Mouse (Mus musculus): ENCODE measurements around the gene Bmp4. TPM values are rescaled to one million over a fixed set of nuclear protein-coding genes. Genes with fewer than 3 reads are reported as not detected.
A peak's percentile ranks its signal among the peaks of the same experiment; 100 is the strongest.

Gene Bmp4
- polyA plus RNA-seq, 1 experiment from 2014 or later: 40.3 TPM

DNA sequence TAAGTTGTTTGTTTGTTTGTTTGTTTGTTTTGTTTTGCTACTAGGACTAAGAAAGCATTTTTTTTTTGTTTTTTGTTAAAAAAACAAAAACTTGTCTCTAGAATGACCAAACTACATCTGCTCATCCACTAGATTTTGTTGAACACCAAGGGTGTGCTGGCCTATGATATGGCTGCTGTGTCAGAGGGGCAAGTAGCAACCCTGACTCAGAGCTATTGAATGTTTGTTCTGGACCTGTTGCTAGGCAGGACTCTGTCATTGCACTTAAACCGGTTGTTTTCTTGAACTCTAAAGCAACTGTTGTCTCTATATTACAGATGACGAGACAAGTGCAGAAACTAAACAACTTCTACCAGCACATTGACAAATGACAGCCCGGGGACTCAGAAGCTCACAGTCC lies 17.9 kb upstream of the Bmp4 start:
- no peak overlapping the region for H3K27ac ChIP-seq
- ATAC-seq (ENCODE audit: low FRiP score, low read depth): no peak
- no peaks in the 10 kb centered on the region for H3K36me3 ChIP-seq
- H3K4me3 ChIP-seq: no peak overlapping the region
- 83% methylated on average over 3 of the region's 3 CpGs for WGBS
- no peaks in the 10 kb centered on the region for H3K4me1 ChIP-seq
- no peaks in the 10 kb centered on the region for H3K27me3 ChIP-seq
- H3K4me2 ChIP-seq (replicated peaks): no peak overlapping the region
- H3K9me3 ChIP-seq: no peaks in the 10 kb centered on the region
- H3K9ac ChIP-seq: no peak overlapping the region

DNA sequence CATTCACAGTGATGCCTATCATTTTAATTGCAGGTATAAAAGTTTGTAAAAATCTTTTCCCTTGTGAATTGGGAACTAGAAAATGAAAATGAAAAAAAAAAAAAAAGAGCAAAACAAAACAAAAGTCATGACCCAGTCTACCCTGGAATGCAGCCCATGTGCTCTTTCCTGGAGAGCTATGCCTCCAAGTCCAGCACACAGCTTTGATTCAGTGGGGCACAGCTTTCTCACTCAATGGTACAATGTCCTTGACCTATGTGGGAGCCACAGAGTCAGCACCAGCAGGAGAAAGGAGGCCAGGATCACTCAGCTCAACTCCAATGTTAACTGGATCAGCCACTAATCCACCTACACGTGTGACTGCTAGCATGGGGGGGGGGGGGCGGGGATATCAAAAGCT lies 9.5 kb upstream of the Bmp4 start:
- no peak for ATAC-seq (ENCODE audit: low FRiP score, low read depth)
- no peaks in the 10 kb centered on the region for H3K9me3 ChIP-seq
- H3K9ac ChIP-seq: no peak overlapping the region
- H3K4me2 ChIP-seq (replicated peaks): no peak overlapping the region
- peaks cover 28% of the 10 kb centered on the region for H3K27me3 ChIP-seq
- peaks cover 20% of the 10 kb centered on the region for H3K4me1 ChIP-seq
- WGBS: 46% methylated on average over 2 of the region's 2 CpGs
- no peak overlapping the region for H3K4me3 ChIP-seq
- no peaks in the 10 kb centered on the region for H3K36me3 ChIP-seq
- no peak overlapping the region for H3K27ac ChIP-seq

DNA sequence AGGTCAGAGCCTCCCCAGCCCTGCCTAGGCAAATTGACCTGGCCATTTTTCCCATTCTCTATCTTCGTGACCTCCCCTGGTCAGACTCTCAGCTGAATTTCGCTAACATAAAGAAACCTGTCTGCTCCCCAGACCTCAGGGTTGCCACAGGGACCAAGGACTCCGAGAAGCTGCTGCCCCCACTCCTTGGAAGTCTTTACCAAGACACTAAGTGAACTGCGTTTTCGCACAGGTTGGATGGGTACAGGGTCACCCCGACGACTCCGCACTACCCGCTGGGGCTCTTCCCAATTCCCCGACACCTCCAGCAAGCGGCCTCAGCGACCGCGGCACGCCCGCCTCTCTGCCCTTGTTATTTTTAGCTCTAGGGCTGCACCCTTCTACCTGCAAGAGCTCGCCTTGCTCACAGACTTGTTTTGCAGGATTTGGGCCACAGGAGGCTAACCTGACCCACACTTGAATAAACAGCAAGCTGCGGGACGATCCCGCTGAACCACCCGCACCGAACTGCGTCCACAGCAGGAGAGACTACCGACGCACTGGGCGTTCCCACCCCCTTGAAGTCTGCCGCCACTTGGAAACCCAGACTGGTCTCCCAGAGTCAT lies 7.7 kb upstream of the Bmp4 start:
- ATAC-seq (ENCODE audit: low FRiP score, low read depth): no peak
- peaks cover 20% of the 10 kb centered on the region for H3K4me1 ChIP-seq
- peaks cover 28% of the 10 kb centered on the region for H3K27me3 ChIP-seq
- peak overlapping the region; percentile 37 for H3K4me3 ChIP-seq
- H3K36me3 ChIP-seq: no peaks in the 10 kb centered on the region
- peak overlapping the region; percentile 53 for H3K9ac ChIP-seq
- no peak overlapping the region for H3K27ac ChIP-seq
- H3K4me2 ChIP-seq (replicated peaks): peak overlapping the region; percentile 66
- no peaks in the 10 kb centered on the region for H3K9me3 ChIP-seq
- WGBS: 2% methylated on average over 27 of the region's 27 CpGs

DNA sequence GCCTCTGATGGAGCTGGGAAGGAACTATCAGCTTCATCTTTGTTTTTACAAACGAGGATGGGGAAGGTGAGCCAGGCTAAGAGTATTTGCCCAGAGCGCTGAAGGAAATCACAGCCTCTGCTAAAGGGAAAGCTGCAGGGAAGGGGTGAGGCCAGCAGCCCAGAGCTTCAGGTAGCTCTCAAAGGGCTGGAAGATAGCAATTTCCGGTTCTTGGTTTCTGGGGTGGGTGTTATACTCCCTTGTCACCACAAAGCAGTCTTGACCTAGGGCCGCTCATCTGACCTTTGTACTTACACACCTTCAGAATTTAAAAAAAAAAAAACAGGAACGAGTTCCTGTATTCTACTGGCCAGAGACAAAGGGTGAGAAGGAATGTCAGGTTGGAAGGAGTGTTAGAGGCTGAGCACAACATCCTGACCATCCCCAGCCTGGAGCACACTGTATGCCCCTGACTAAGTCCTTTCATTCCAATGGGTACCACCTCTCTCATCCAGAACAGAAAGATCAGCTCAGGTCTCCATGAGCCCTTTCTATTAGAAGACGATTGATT lies 1.2 kb upstream of the Bmp4 start:
- no peak overlapping the region for H3K27ac ChIP-seq
- no peak overlapping the region for H3K4me3 ChIP-seq
- ATAC-seq (ENCODE audit: low FRiP score, low read depth): no peak
- peaks cover 35% of the 10 kb centered on the region for H3K27me3 ChIP-seq
- H3K4me2 ChIP-seq (replicated peaks): no peak overlapping the region
- WGBS: 45% methylated on average over 6 of the region's 6 CpGs
- H3K4me1 ChIP-seq: peaks cover 27% of the 10 kb centered on the region
- no peaks in the 10 kb centered on the region for H3K36me3 ChIP-seq
- H3K9ac ChIP-seq: no peak overlapping the region
- H3K9me3 ChIP-seq: no peaks in the 10 kb centered on the region

DNA sequence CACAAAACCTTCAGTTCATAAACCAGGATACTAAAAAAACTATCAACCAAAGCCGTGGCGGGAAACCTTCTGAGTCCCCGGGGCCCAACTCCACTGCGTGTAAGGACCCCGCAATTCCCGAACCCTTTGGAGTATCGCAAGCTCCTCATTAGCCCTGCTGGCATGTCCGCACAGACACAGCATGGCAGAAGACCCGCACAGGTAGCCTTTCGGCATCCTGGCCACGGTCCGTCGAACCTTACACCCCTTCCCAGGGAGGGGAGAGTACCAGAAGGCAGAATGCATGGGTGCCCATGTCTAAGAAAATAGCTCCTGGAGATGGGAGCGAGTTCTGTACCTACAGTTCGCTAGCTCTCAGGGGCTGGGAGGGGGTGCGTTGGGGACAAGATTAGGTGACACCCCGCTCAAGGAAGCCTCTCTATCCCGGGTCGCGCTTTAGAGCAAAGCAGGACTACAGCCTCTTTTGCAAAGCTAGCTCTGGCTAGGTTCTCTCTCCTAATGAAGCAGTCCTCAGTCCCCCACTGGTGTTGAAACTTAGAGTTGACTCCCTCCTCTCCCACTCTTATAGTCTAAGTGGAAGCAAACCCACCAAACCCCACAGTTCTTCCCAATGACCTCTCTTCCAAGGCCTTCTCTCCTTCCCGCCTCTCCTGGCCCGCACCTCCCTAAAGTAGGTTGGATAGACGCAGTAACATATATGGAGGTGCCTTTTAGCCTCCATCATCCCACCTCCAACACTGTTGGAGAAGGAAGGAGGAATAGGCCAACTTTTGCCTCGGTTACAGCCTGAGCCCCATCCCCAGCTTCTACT lies 826 bp downstream of the Bmp4 start:
- H3K27ac ChIP-seq: peak overlapping the region; percentile 40; the same call in 1 of the 2 replicates
- ATAC-seq (ENCODE audit: low FRiP score, low read depth): no peak
- H3K4me2 ChIP-seq (replicated peaks): peak overlapping the region; percentile 87
- H3K36me3 ChIP-seq: no peaks in the 10 kb centered on the region
- peak overlapping the region; percentile 61 for H3K4me3 ChIP-seq
- H3K27me3 ChIP-seq: peaks cover 34% of the 10 kb centered on the region
- no peaks in the 10 kb centered on the region for H3K9me3 ChIP-seq
- peak overlapping the region; percentile 73 for H3K9ac ChIP-seq
- H3K4me1 ChIP-seq: peaks cover 44% of the 10 kb centered on the region
- 2% methylated on average over 24 of the region's 24 CpGs for WGBS

DNA sequence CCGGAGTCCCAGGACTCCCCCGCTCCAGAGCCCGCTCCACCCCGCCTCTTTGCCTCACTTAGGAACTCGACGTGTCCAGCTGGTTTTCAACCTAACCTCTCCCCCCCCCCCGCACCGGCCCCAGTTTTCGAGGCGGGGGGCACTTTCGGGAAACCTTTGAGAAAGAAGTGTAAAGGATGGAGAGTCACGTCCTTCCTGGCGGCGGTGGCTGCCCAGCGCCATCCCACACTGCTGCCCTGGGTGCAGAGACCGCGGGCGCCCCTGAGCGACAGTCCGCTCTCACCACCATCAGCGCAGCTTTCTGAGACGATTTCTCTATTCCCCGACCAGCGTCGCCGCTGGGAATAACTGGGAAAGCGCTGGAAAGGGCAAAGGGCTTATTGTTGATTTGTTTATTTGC lies 1.8 kb downstream of the Bmp4 start:
- Histone ChIP-seq H3K27me3 (peaks cover 34% of the 10 kb centered on the region), H3K9ac (peak overlapping the region; percentile 73), H3K9me3 (no peaks in the 10 kb centered on the region), H3K27ac (peak overlapping the region; percentile 85), H3K36me3 (peaks cover 8% of the 10 kb centered on the region), H3K4me1 (peaks cover 53% of the 10 kb centered on the region), H3K4me3 (peak overlapping the region; percentile 61), H3K4me2 (replicated peaks) (peak overlapping the region; percentile 87)
- no peak for ATAC-seq (ENCODE audit: low FRiP score, low read depth)
- WGBS: under 1% methylated on average over 27 of the region's 27 CpGs

GRCm38 (mm10) chr14:46387821-46388481 lies 2.5 kb downstream of the Bmp4 start:
- H3K9me3 ChIP-seq: no peaks in the 10 kb centered on the region
- peak; percentile 24 for ATAC-seq (ENCODE audit: low FRiP score, low read depth)
- H3K36me3 ChIP-seq: peaks cover 11% of the 10 kb centered on the region
- under 1% methylated on average over 41 of the region's 41 CpGs for WGBS
- peak overlapping the region; percentile 87 for H3K4me2 ChIP-seq (replicated peaks)
- H3K4me1 ChIP-seq: peaks cover 56% of the 10 kb centered on the region
- H3K27ac ChIP-seq: peak overlapping the region; percentile 85
- H3K4me3 ChIP-seq: peak overlapping the region; percentile 61
- H3K9ac ChIP-seq: peak overlapping the region; percentile 73
- peaks cover 38% of the 10 kb centered on the region for H3K27me3 ChIP-seq

DNA sequence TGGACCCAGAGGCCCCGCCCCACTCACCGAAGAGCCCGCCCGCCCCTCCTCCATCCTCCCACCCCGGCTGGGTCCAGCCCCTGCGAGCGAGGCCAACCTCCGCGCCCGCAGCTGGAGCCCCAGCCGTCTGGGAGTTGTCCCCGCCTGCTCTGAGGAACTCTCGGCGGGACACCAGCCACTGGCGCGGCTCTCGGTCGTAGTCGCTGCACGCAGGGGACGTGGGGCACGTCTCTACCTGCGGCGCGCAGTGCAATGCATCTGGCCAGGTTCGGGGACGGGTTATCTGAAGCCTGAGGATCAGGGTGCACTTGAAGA lies 3.2 kb downstream of the Bmp4 start:
- H3K4me2 ChIP-seq (replicated peaks): peak overlapping the region; percentile 87
- no peaks in the 10 kb centered on the region for H3K9me3 ChIP-seq
- peaks cover 35% of the 10 kb centered on the region for H3K27me3 ChIP-seq
- H3K27ac ChIP-seq: peak overlapping the region; percentile 85
- peaks cover 62% of the 10 kb centered on the region for H3K4me1 ChIP-seq
- H3K9ac ChIP-seq: peak overlapping the region; percentile 73
- peaks cover 14% of the 10 kb centered on the region for H3K36me3 ChIP-seq
- peak; percentile 79 for ATAC-seq (ENCODE audit: low FRiP score, low read depth)
- H3K4me3 ChIP-seq: peak overlapping the region; percentile 61
- WGBS: under 1% methylated on average over 27 of the region's 27 CpGs

GRCm38 (mm10) chr14:46386478-46387356 lies 3.8 kb downstream of the Bmp4 start:
- Histone ChIP-seq H3K4me1 (peaks cover 68% of the 10 kb centered on the region), H3K9ac (peak overlapping the region; percentile 73), H3K4me2 (replicated peaks) (peak overlapping the region; percentile 87), H3K27me3 (peaks cover 29% of the 10 kb centered on the region), H3K27ac (peak overlapping the region; percentile 83), H3K36me3 (peaks cover 14% of the 10 kb centered on the region), H3K4me3 (peak overlapping the region; percentile 61), H3K9me3 (no peaks in the 10 kb centered on the region)
- ATAC-seq (ENCODE audit: low FRiP score, low read depth): no peak
- WGBS: under 1% methylated on average over 28 of the region's 28 CpGs

- peaks cover 75% of the 10 kb centered on the region for H3K4me1 ChIP-seq
- peak overlapping the region; percentile 87 for H3K4me2 ChIP-seq (replicated peaks)
- H3K27me3 ChIP-seq: peaks cover 23% of the 10 kb centered on the region
- peak overlapping the region; percentile 72 for H3K9ac ChIP-seq
- ATAC-seq (ENCODE audit: low FRiP score, low read depth): no peak
- H3K4me3 ChIP-seq: peak overlapping the region; percentile 61
- H3K27ac ChIP-seq: peak overlapping the region; percentile 83
- under 1% methylated on average over 39 of the region's 39 CpGs for WGBS
- H3K36me3 ChIP-seq: peaks cover 14% of the 10 kb centered on the region
- no peaks in the 10 kb centered on the region for H3K9me3 ChIP-seq
Observed at GRCm38 (mm10) chr14:46385701-46386477, 4.6 kb downstream of the Bmp4 start.
